Mouse (Mus musculus) CH12.LX (cell line): Measurements from ENCODE around the gene Cldn12. TPM values are rescaled to one million over a fixed set of nuclear protein-coding genes. Genes with fewer than 3 reads are reported as not detected.

ENCODE experiments used
- DNase-seq: peaks from one replicate; pipeline ENCODE4 v3.0.0-alpha.2; 2013; ENCODE audit errors: extremely low read depth
- H3K27ac ChIP-seq: 2 replicates; pipeline ENCODE4 v1.5.1; 2012; ENCODE audit warnings: low read depth, mild to moderate bottlenecking, control low read depth, moderate library complexity; ENCODE audit not compliant: insufficient read depth
- H3K27me3 ChIP-seq: replicated peaks from 2 replicates; pipeline ENCODE3; 2012; ENCODE audit warnings: inconsistent platforms
- H3K36me3 ChIP-seq, 2 experiments: replicated peaks in 1 of 2; 2 replicates each; pipeline versions ENCODE3 to v1.6.1; 2012; ENCODE audit warnings: inconsistent platforms in 1 of 2, low read length in 1 of 2, mild to moderate bottlenecking in 1 of 2, mixed read lengths in 1 of 2, moderate library complexity in 1 of 2; ENCODE audit not compliant: control insufficient read depth in 1 of 2, insufficient read depth in 1 of 2
- H3K4me1 ChIP-seq, 2 experiments: 2 replicates each; pipeline ENCODE4 v1.6.1; 2012; ENCODE audit warnings: inconsistent platforms in 1 of 2, moderate library complexity in 1 of 2; ENCODE audit not compliant: insufficient read depth in 2 of 2, control insufficient read depth in 1 of 2
- H3K4me2 ChIP-seq: 2 replicates; pipeline ENCODE4 v1.6.1; 2012; ENCODE audit warnings: low read depth, mild to moderate bottlenecking, control low read depth; ENCODE audit not compliant: poor library complexity, insufficient read depth, severe bottlenecking
- H3K4me3 ChIP-seq, 3 experiments: fragments of 150-350 bp in 1 of 3; sonication (generic) in 1 of 3; replicated peaks in 1 of 3; 2 replicates each; pipeline versions ENCODE3 to v1.5.1; 2011 to 2012; ENCODE audit warnings: low read depth in 2 of 3, low read length in 2 of 3, mild to moderate bottlenecking in 2 of 3, moderate library complexity in 2 of 3, control low read depth in 1 of 3, improper control_type of control experiment in 1 of 3, inconsistent platforms in 1 of 3, mixed read lengths in 1 of 3; ENCODE audit not compliant: poor library complexity in 1 of 3
- H3K79me2 ChIP-seq: replicated peaks from 2 replicates; pipeline ENCODE4 v1.6.1; 2012; ENCODE audit warnings: mild to moderate bottlenecking, moderate library complexity; ENCODE audit not compliant: control insufficient read depth, poor library complexity, insufficient read depth, severe bottlenecking; ENCODE audit errors: extremely low read depth
- H3K9ac ChIP-seq: 2 replicates; pipeline ENCODE4 v1.6.1; 2012; ENCODE audit warnings: low read depth, mild to moderate bottlenecking, control low read depth, moderate library complexity; ENCODE audit not compliant: insufficient read depth
- H3K9me3 ChIP-seq: replicated peaks from 2 replicates; pipeline ENCODE3; 2012; ENCODE audit warnings: low read length, inconsistent platforms, mixed read lengths
- BHLHE40 ChIP-seq: IDR thresholded peaks from 2 replicates; pipeline ENCODE4 v1.6.1; 2011; ENCODE audit warnings: mild to moderate bottlenecking, low read depth, low read length, improper control_type of control experiment
- CHD1 ChIP-seq: IDR thresholded peaks from 2 replicates; pipeline ENCODE4 v1.6.1; 2012; ENCODE audit warnings: low read depth, low read length, improper control_type of control experiment, inconsistent platforms
- CHD2 ChIP-seq: IDR thresholded peaks from 2 replicates; pipeline ENCODE4 v1.6.1; 2011; ENCODE audit warnings: low read length, improper control_type of control experiment
- CTCF ChIP-seq, 2 experiments: IDR thresholded peaks in 1 of 2; conservative IDR thresholded peaks in 1 of 2; 2 replicates each; pipeline ENCODE4 v1.5.1; 2011 to 2012; ENCODE audit warnings: low read depth in 2 of 2, low read length in 2 of 2, improper control_type of control experiment in 1 of 2, inconsistent platforms in 1 of 2, mild to moderate bottlenecking in 1 of 2, moderate library complexity in 1 of 2
- E2F4 ChIP-seq: IDR thresholded peaks from 2 replicates; pipeline ENCODE4 v1.6.1; 2011; ENCODE audit warnings: low read depth, low read length, improper control_type of control experiment; ENCODE audit not compliant: insufficient replicate concordance
- ETS1 ChIP-seq: conservative IDR thresholded peaks from 2 replicates; pipeline ENCODE4 v1.6.1; 2012; ENCODE audit warnings: low read depth, mild to moderate bottlenecking, inconsistent platforms, low read length, improper control_type of control experiment, moderate library complexity
- GABPA ChIP-seq: IDR thresholded peaks from 2 replicates; pipeline ENCODE4 v1.6.1; 2012; ENCODE audit warnings: low read depth, low read length, improper control_type of control experiment, inconsistent platforms; ENCODE audit not compliant: insufficient replicate concordance
- HCFC1 ChIP-seq: IDR thresholded peaks from 2 replicates; pipeline ENCODE4 v1.6.1; 2012; ENCODE audit warnings: low read depth, mild to moderate bottlenecking, inconsistent platforms, low read length, improper control_type of control experiment
- KAT2A ChIP-seq: IDR thresholded peaks from 2 replicates; pipeline ENCODE4 v1.6.1; 2012; ENCODE audit warnings: low read length, improper control_type of control experiment, inconsistent platforms; ENCODE audit not compliant: insufficient replicate concordance
- MAX ChIP-seq: IDR thresholded peaks from 2 replicates; pipeline ENCODE4 v1.6.1; 2011; ENCODE audit warnings: low read length, improper control_type of control experiment
- MEF2A ChIP-seq: IDR thresholded peaks from 2 replicates; pipeline ENCODE4 v1.6.1; 2014; ENCODE audit warnings: low read depth, mild to moderate bottlenecking, inconsistent platforms, low read length, improper control_type of control experiment, borderline replicate concordance
- NELFE ChIP-seq: IDR thresholded peaks from 2 replicates; pipeline ENCODE4 v1.6.1; 2011; ENCODE audit warnings: low read depth, low read length, improper control_type of control experiment
- NRF1 ChIP-seq: IDR thresholded peaks from 2 replicates; pipeline ENCODE4 v1.6.1; 2014; ENCODE audit warnings: low read depth, mild to moderate bottlenecking, inconsistent platforms, low read length, improper control_type of control experiment, moderate library complexity
- POLR2AphosphoS2 ChIP-seq: IDR thresholded peaks from 2 replicates; pipeline ENCODE4 v1.6.1; 2011; ENCODE audit warnings: low read depth, low read length, improper control_type of control experiment
- RCOR1 ChIP-seq: conservative IDR thresholded peaks from 2 replicates; pipeline ENCODE4 v1.6.1; 2012; ENCODE audit warnings: low read depth, mild to moderate bottlenecking, inconsistent platforms, low read length, improper control_type of control experiment
- TBP ChIP-seq: conservative IDR thresholded peaks from 2 replicates; pipeline ENCODE4 v1.6.1; 2011; ENCODE audit warnings: low read depth, low read length, improper control_type of control experiment
- TCF12 ChIP-seq: IDR thresholded peaks from 2 replicates; pipeline ENCODE4 v1.6.1; 2014; ENCODE audit warnings: low read depth, mild to moderate bottlenecking, inconsistent platforms, low read length, improper control_type of control experiment
- USF2 ChIP-seq: conservative IDR thresholded peaks from 2 replicates; pipeline ENCODE4 v1.6.1; 2011; ENCODE audit warnings: low read depth, low read length, improper control_type of control experiment
- ZMIZ1 ChIP-seq: IDR thresholded peaks from 2 replicates; pipeline ENCODE4 v1.6.1; 2012; ENCODE audit warnings: low read depth, mild to moderate bottlenecking, inconsistent platforms, low read length, improper control_type of control experiment
- dilution Hi-C: fragments of 300-500 bp; cut with MboI; formaldehyde crosslinking; loops from 2 replicates; pipeline ENCODE4 v1.14.3; 2020; ENCODE audit warnings: low sequenced_read_pairs; ENCODE audit not compliant: extremely low pct_unique_long_range_greater_than_20kb, extremely low pct_ligation_motif_present
- in situ Hi-C: fragments of 300-500 bp; cut with MboI; formaldehyde crosslinking; loops from 3 replicates; pipeline ENCODE4 v1.14.3; 2019; ENCODE audit warnings: low sequenced_read_pairs, low pct_ligation_motif_present, low pct_unique_long_range_greater_than_20kb, mixed read lengths
- polyA plus RNA-seq: library from polyadenylated mRNA; unstranded; fragments of >175 nt; gene quantifications from 2 replicates; pipeline ENCODE4 v1.2.1, GENCODE M21; 2012; ENCODE audit warnings: low read depth; ENCODE audit not compliant: insufficient read length
- total RNA-seq, 2 experiments: library from RNA; depleted of rRNA; stranded (reverse); fragments of 300-350 nt in 1 of 2; fragments of >200 nt in 1 of 2; gene quantifications; 2 replicates each; pipeline ENCODE4 v1.2.3; 2012 to 2014

Gene Cldn12
- total and polyA plus RNA-seq, 3 experiments, result 11.8 to 24.1 (median 23.5) TPM

DNA sequence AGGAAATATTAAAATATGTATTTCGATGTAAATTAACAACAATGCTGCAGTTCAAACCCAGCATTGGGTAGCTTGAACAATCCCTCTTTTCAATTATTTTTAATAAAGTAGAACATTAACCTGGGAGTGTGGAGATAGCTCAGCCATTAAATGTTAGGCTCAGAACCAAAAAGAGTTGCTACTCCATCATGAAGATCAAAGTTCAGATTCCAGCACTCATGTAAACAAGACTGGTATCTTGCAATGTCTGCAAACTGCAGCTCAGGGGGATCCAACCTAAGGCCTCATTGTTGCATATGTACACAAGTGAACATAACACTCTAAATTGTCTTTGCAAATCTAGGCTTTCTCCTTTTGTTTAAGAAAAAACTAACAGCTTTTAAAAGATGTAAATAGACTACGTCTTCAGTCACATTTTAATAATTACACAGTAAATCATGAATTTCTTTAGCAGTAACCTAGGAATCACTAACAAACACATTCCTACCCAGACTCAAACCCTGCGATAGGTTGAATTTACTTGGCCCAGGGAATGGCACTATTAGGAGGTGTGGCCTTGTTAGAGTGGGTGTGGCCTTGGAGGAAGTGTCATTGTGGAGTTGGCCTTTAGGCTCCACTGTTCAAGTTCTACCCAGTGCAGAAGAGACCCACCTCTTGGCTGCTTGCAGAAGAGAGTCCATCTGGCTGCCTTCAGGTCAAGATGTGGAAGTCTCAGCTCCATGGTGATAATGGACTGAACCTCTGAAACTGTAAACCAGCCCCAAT is 19.1 kb upstream of the Cldn12 start:
- Histone ChIP-seq H3K4me2 (no peak overlapping the region), H3K4me3 (no peak overlapping the region), H3K79me2 (no peaks in the 10 kb centered on the region), H3K27ac (no peak overlapping the region), H3K27me3 (no peaks in the 10 kb centered on the region), H3K4me1 (no peaks in the 10 kb centered on the region), H3K36me3 (no peaks in the 10 kb centered on the region), H3K9ac (no peak overlapping the region), H3K9me3 (no peaks in the 10 kb centered on the region)
- in situ Hi-C loops, result no loop called here
- dilution Hi-C loops, result no loop called here
- DNase-seq, result no peak
- TF ChIP-seq POLR2AphosphoS2, result no peak
- TF ChIP-seq TBP, result no peak
- no peak for TF ChIP-seq CHD2
- TF ChIP-seq ZMIZ1, result no peak
- TF ChIP-seq MAX, result no peak
- no peak for TF ChIP-seq MEF2A
- no peak for TF ChIP-seq GABPA

DNA sequence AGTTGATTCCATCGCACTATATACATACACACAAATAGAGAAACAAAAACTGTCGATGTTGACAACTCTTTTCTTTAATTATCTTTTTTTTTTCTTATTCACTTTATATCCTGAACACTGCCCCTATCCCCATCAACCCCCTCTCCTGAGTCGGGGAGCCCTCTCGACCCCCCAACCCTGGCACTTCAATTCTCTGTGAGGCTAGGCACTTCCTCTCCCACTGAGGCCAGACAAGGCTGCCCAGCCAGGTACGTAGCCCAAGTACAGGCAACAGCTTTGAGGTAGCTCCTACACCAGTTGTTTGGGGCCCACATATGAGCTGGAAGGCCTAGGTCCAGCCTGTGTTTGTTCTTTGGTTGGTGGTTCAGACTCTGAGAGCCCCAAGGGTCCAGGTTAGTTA is 653 bp upstream of the Cldn12 start:
- dilution Hi-C loops, result no loop called here
- Histone ChIP-seq H3K27ac (no peak overlapping the region), H3K36me3 (peaks cover 5 to 19% of the 10 kb centered on the region in 2 experiments), H3K27me3 (no peaks in the 10 kb centered on the region), H3K4me1 (peaks cover 5 to 22% of the 10 kb centered on the region in 2 experiments), H3K9ac (no peak overlapping the region), H3K4me2 (no peak overlapping the region), H3K79me2 (peaks cover 3% of the 10 kb centered on the region; the same call in 1 of the 2 replicates), H3K9me3 (peaks cover 4% of the 10 kb centered on the region), H3K4me3 (no peak overlapping the region)
- TF ChIP-seq TBP, result no peak
- TF ChIP-seq HCFC1, result no peak
- TF ChIP-seq BHLHE40, result no peak
- no peak for TF ChIP-seq RCOR1
- TF ChIP-seq CHD1, result no peak
- TF ChIP-seq CTCF (conservative IDR thresholded peaks at IDR 0.05 in 1 of 2, IDR thresholded peaks at IDR 0.05 in 1 of 2; ENCODE audit: low read depth in 2 of 2, low read length in 2 of 2), result no peak
- TF ChIP-seq KAT2A, result no peak
- no peak for TF ChIP-seq NRF1
- no peak for TF ChIP-seq NELFE
- no peak for TF ChIP-seq ZMIZ1
- TF ChIP-seq E2F4, result no peak
- no peak for TF ChIP-seq ETS1
- no peak for TF ChIP-seq USF2
- TF ChIP-seq TCF12, result no peak
- in situ Hi-C loops, result loop anchor here (25.0 kb wide), 1 partner anchor 122 kb away; no protein-coding TSS in a partner anchor
- no peak for DNase-seq
